Mouse (Mus musculus): ENCODE measurements around the gene 1700001O22Rik. TPM values are rescaled to one million over a fixed set of nuclear protein-coding genes. Genes with fewer than 3 reads are reported as not detected.

The 1700001O22Rik gene
- total RNA-seq, 4 experiments from 2014 or later, result 3.6 to 6.2 (median 5.7) TPM

DNA sequence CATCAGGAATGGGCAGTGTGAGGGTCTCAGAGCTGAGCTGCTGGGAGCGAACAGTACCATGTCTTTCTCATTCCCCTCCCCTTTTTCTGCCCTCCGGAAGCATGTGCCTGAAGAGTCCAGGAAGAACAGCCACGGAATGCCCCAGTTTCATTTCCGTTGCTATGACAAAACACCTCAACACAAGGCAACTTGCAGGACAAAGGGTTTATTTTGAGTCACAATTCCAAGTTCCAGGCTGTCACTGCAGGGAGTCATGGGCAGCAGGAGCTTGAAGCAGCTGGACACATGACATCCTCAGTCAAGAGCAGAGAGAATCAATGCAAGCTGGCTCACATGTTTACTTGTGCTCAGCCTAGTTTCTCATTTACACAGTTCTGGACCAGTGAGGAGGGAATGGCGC, 53.4 kb downstream of the 1700001O22Rik start:
- no peak for DNase-seq

DNA sequence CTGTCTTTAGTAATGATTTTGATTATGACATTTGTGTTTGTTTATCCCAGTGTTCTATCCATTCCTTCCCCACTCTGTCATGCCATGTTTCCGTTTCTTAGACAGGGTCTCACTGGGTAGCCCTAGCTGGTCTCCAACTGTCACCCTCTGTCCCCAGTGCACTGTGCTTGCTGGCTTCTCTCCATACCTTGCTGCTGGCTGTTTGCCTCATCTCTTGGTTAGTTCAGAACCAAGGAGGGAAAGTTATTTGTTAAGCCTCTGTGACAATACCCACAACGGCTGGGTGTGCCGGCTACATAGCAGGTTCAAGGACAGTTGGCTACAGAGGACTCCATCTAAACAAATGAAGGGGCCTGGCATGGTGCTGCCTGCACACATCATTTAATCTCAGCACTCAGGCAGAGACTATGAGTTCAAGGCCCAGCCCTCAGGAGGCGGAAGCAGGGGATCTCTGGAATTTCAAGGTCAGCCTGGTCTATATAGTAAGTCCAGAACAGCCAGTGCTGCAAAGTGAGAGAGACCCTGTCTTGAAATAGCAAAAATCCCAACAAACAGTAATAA, 55.8 kb downstream of the 1700001O22Rik start:
- DNase-seq, result no peak

Other genes starting within 250 kb of the 1700001O22Rik start
- 1 to 10 TPM in 3 of 4 experiments, under 1 TPM in 1; 0.81 to 7.0 (median 4.1) TPM for gene Cstad, start 208.6 kb downstream of the 1700001O22Rik start, total RNA-seq (2022)
- 10 to 100 TPM; 40.1 to 77.8 (median 49.1) TPM for gene Ntmt1, start 4.2 kb upstream of the 1700001O22Rik start, total RNA-seq (2022)
- gene Asb6, start 26.7 kb upstream of the 1700001O22Rik start, total RNA-seq (2022), result 10 to 100 TPM; 32.9 to 41.3 (median 33.4) TPM
- gene Prrx2, start 31.3 kb upstream of the 1700001O22Rik start, total RNA-seq (2022), result 1 to 10 TPM in 2 of 4 experiments, under 1 TPM in 2; 0.59 to 2.2 (median 1.3) TPM
- 10 to 100 TPM; 18.6 to 50.4 (median 35.4) TPM for gene Ptges, start 126.2 kb upstream of the 1700001O22Rik start, total RNA-seq (2022)
- 10 to 100 TPM; 60.4 to 66.7 (median 65.7) TPM for gene Tor1b, start 149.3 kb upstream of the 1700001O22Rik start, total RNA-seq (2022)
- 10 to 100 TPM; 32.6 to 42.3 (median 37.4) TPM for gene Tor1a, start 164.3 kb upstream of the 1700001O22Rik start, total RNA-seq (2022)
- gene BC005624, start 178.5 kb upstream of the 1700001O22Rik start, total RNA-seq (2022), result 10 to 100 TPM; 47.0 to 55.8 (median 53.3) TPM
- gene Usp20, start 178.6 kb upstream of the 1700001O22Rik start, total RNA-seq (2022), result 10 to 100 TPM; 32.6 to 45.6 (median 42.3) TPM

All from adrenal gland, adult 8-10 months (tissue).